Mouse (Mus musculus) E14TG2a.4 (cell line): ENCODE measurements at regions not wholly inside any gene's neighbourhood (a gene's known extent, or its start where the extent isn't known, plus 50 kb on each side); places are given as distances from the start of the nearest gene placed in this dataset.

Source experiments
- H3K27me3 ChIP-seq: 2 replicates; pipeline ENCODE4 v1.6.1; 2014; ENCODE audit warnings: low read length, control low read depth; ENCODE audit not compliant: insufficient read depth
- H3K36me3 ChIP-seq: 2 replicates; pipeline ENCODE4 v1.6.1; 2014; ENCODE audit warnings: low read length, control low read depth; ENCODE audit not compliant: insufficient read depth
- H3K4me1 ChIP-seq: replicated peaks from 2 replicates; pipeline ENCODE4 v1.6.1; 2014; ENCODE audit warnings: low read depth, low read length, control low read depth
- H3K4me3 ChIP-seq: replicated peaks from 2 replicates; pipeline ENCODE4 v1.5.1; 2014; ENCODE audit warnings: mild to moderate bottlenecking, low read length
- H3K9me3 ChIP-seq: 2 replicates; pipeline ENCODE4 v1.6.1; 2014; ENCODE audit warnings: low read length, control low read depth
- CTCF ChIP-seq: conservative IDR thresholded peaks from 2 replicates; pipeline ENCODE4 v1.5.1; 2014; ENCODE audit warnings: low read length
- NANOG ChIP-seq: IDR thresholded peaks from 2 replicates; pipeline ENCODE4 v1.6.1; 2014; ENCODE audit warnings: borderline replicate concordance, low read length, mixed read lengths
- POU5F1 ChIP-seq: IDR thresholded peaks from 2 replicates; pipeline ENCODE4 v1.6.1; 2014; ENCODE audit warnings: low read length, borderline replicate concordance

- peaks cover 21% of the 10 kb centered on the region for H3K9me3 ChIP-seq
- TF ChIP-seq POU5F1 (no peak), CTCF (no peak), NANOG (peak; percentile 48; the same call in 1 of the 2 replicates)
- H3K4me3 ChIP-seq, result no peak overlapping the region
- peaks cover 6% of the 10 kb centered on the region; the same call in 1 of the 2 replicates for H3K36me3 ChIP-seq
- no peaks in the 10 kb centered on the region for H3K27me3 ChIP-seq
- peaks cover 17% of the 10 kb centered on the region for H3K4me1 ChIP-seq
Measured at GRCm38 (mm10) chr14:91717521-91717920, 2173.0 kb downstream of the Pcdh9 start.
